Mouse (Mus musculus) heart, embryonic 12.5 days (tissue): ENCODE measurements around the gene Col19a1. TPM values are rescaled to one million over a fixed set of nuclear protein-coding genes. Genes with fewer than 3 reads are reported as not detected.

Source experiments
- ATAC-seq: fragments of 200-750 bp; cut with Nextera tagmentation; 2 replicates; pipeline ENCODE4 v1.8.0; 2017; ENCODE audit warnings: moderate TSS enrichment, moderate library complexity; ENCODE audit not compliant: insufficient number of reproducible peaks, low FRiP score
- H3K27ac ChIP-seq: fragments of 300-500 bp; sonication (generic); 2 replicates; pipeline ENCODE4 v1.5.1; 2016; ENCODE audit warnings: mild to moderate bottlenecking, moderate library complexity; ENCODE audit not compliant: poor library complexity, severe bottlenecking
- H3K27me3 ChIP-seq: fragments of 300-500 bp; sonication (generic); replicated peaks from 2 replicates; pipeline ENCODE4 v1.6.1; 2016; ENCODE audit warnings: mild to moderate bottlenecking, moderate library complexity
- H3K36me3 ChIP-seq: fragments of 300-500 bp; sonication (generic); 2 replicates; pipeline ENCODE4 v1.6.1; 2016; ENCODE audit warnings: mild to moderate bottlenecking, moderate library complexity
- H3K4me1 ChIP-seq: fragments of 300-500 bp; sonication (generic); replicated peaks from 2 replicates; pipeline ENCODE4 v1.6.1; 2016; ENCODE audit warnings: mild to moderate bottlenecking
- H3K4me2 ChIP-seq: fragments of 300-500 bp; sonication (generic); 2 replicates; pipeline ENCODE4 v1.6.1; 2016; ENCODE audit warnings: mild to moderate bottlenecking, moderate library complexity
- H3K4me3 ChIP-seq: fragments of 300-500 bp; sonication (generic); 2 replicates; pipeline ENCODE4 v1.5.1; 2016; ENCODE audit warnings: mild to moderate bottlenecking
- H3K9ac ChIP-seq: fragments of 300-500 bp; sonication (generic); 2 replicates; pipeline ENCODE4 v1.6.1; 2016; ENCODE audit warnings: mild to moderate bottlenecking, moderate library complexity
- H3K9me3 ChIP-seq: fragments of 300-500 bp; sonication (generic); replicated peaks from 2 replicates; pipeline ENCODE4 v1.6.1; 2016; ENCODE audit warnings: mild to moderate bottlenecking, moderate library complexity
- WGBS: fragments of 180-500 bp; shearing (Covaris S2); methylation state at CpG from one replicate; pipeline ENCODE4 v1.1.7; 2016; 5-methylcytosine and 5-hydroxymethylcytosine counted together
- polyA plus RNA-seq: library from polyadenylated mRNA; unstranded; fragments of >200 nt; fragmentation: Nextera tagmentation; extraction: Ambion mirVana; gene quantifications from 2 replicates; pipeline ENCODE4 v1.2.1, GENCODE M21; 2016

The Col19a1 gene
- polyA plus RNA-seq, 1 experiment from 2014 or later, result 0.08 TPM

- Histone ChIP-seq H3K27me3 (no peaks in the 10 kb centered on the region), H3K36me3 (no peaks in the 10 kb centered on the region)
- WGBS, result 85% methylated on average over 10 of the region's 10 CpGs
These were observed 342.3 kb downstream of the Col19a1 start for GRCm38 (mm10) chr1:24244931-24245330.

GRCm38 (mm10) chr1:24240039-24240691, 347.1 kb downstream of the Col19a1 start:
- ATAC-seq, result no peak
- H3K4me2 ChIP-seq, result no peak overlapping the region
- no peaks in the 10 kb centered on the region for H3K27me3 ChIP-seq
- no peak overlapping the region for H3K27ac ChIP-seq
- no peak overlapping the region for H3K4me3 ChIP-seq
- WGBS, result 82% methylated on average over 8 of the region's 8 CpGs
- H3K9ac ChIP-seq, result no peak overlapping the region
- no peaks in the 10 kb centered on the region for H3K36me3 ChIP-seq
- H3K4me1 ChIP-seq, result no peaks in the 10 kb centered on the region
- no peaks in the 10 kb centered on the region for H3K9me3 ChIP-seq

More at GRCm38 (mm10) chr1:24244931-24245330, 342.3 kb downstream of the Col19a1 start:
- no peak for ATAC-seq
- H3K4me1 ChIP-seq, result no peaks in the 10 kb centered on the region
- H3K9me3 ChIP-seq, result no peaks in the 10 kb centered on the region
- H3K4me3 ChIP-seq, result no peak overlapping the region
- H3K9ac ChIP-seq, result no peak overlapping the region
- no peak overlapping the region for H3K27ac ChIP-seq
- H3K4me2 ChIP-seq, result no peak overlapping the region

- H3K9me3 ChIP-seq, result no peaks in the 10 kb centered on the region
- no peak overlapping the region for H3K27ac ChIP-seq
- no peak overlapping the region for H3K4me2 ChIP-seq
- no peaks in the 10 kb centered on the region for H3K36me3 ChIP-seq
- no peaks in the 10 kb centered on the region for H3K4me1 ChIP-seq
- no peak for ATAC-seq
- H3K4me3 ChIP-seq, result no peak overlapping the region
- no peak overlapping the region for H3K9ac ChIP-seq
- 53% methylated on average over 1 of the region's 1 CpGs for WGBS
- no peaks in the 10 kb centered on the region for H3K27me3 ChIP-seq
These were observed 350.9 kb downstream of the Col19a1 start for GRCm38 (mm10) chr1:24236330-24236729.

GRCm38 (mm10) chr1:24231504-24232270, 355.6 kb downstream of the Col19a1 start:
- no peak for ATAC-seq
- no peaks in the 10 kb centered on the region for H3K9me3 ChIP-seq
- no peaks in the 10 kb centered on the region for H3K27me3 ChIP-seq
- no peak overlapping the region for H3K4me2 ChIP-seq
- no peak overlapping the region for H3K27ac ChIP-seq
- peaks cover 6% of the 10 kb centered on the region; the same call in 1 of the 2 replicates for H3K4me1 ChIP-seq
- no peaks in the 10 kb centered on the region for H3K36me3 ChIP-seq
- 77% methylated on average over 3 of the region's 3 CpGs for WGBS
- no peak overlapping the region for H3K9ac ChIP-seq
- no peak overlapping the region for H3K4me3 ChIP-seq

- no peaks in the 10 kb centered on the region for H3K27me3 ChIP-seq
- H3K4me3 ChIP-seq, result no peak overlapping the region
- H3K27ac ChIP-seq, result no peak overlapping the region
- peaks cover 9% of the 10 kb centered on the region; the same call in 1 of the 2 replicates for H3K4me1 ChIP-seq
- no peak overlapping the region for H3K4me2 ChIP-seq
- WGBS, result 45% methylated on average over 8 of the region's 8 CpGs
- ATAC-seq, result no peak
- no peaks in the 10 kb centered on the region for H3K36me3 ChIP-seq
- H3K9ac ChIP-seq, result no peak overlapping the region
- H3K9me3 ChIP-seq, result no peaks in the 10 kb centered on the region
These were observed 356.8 kb downstream of the Col19a1 start for GRCm38 (mm10) chr1:24230428-24230827.

GRCm38 (mm10) chr1:24229552-24229951, 357.7 kb downstream of the Col19a1 start:
- Histone ChIP-seq H3K4me3 (no peak overlapping the region), H3K27ac (no peak overlapping the region), H3K9me3 (no peaks in the 10 kb centered on the region), H3K4me1 (peaks cover 9% of the 10 kb centered on the region; the same call in 1 of the 2 replicates), H3K9ac (no peak overlapping the region), H3K36me3 (no peaks in the 10 kb centered on the region), H3K4me2 (no peak overlapping the region), H3K27me3 (no peaks in the 10 kb centered on the region)
- no peak for ATAC-seq
- WGBS, result 70% methylated on average over 1 of the region's 1 CpGs

GRCm38 (mm10) chr1:24226941-24227711, 360.1 kb downstream of the Col19a1 start:
- H3K36me3 ChIP-seq, result no peaks in the 10 kb centered on the region
- no peak overlapping the region for H3K4me3 ChIP-seq
- no peak overlapping the region for H3K4me2 ChIP-seq
- H3K27me3 ChIP-seq, result no peaks in the 10 kb centered on the region
- H3K9ac ChIP-seq, result no peak overlapping the region
- H3K27ac ChIP-seq, result no peak overlapping the region
- ATAC-seq, result no peak
- peaks cover 9% of the 10 kb centered on the region; the same call in 1 of the 2 replicates for H3K4me1 ChIP-seq
- WGBS, result 71% methylated on average over 6 of the region's 6 CpGs
- H3K9me3 ChIP-seq, result no peaks in the 10 kb centered on the region

GRCm38 (mm10) chr1:24225825-24226526, 361.3 kb downstream of the Col19a1 start:
- no peaks in the 10 kb centered on the region for H3K27me3 ChIP-seq
- H3K9ac ChIP-seq, result no peak overlapping the region
- no peaks in the 10 kb centered on the region for H3K36me3 ChIP-seq
- no peak for ATAC-seq
- peaks cover 9% of the 10 kb centered on the region; the same call in 1 of the 2 replicates for H3K4me1 ChIP-seq
- 67% methylated on average over 4 of the region's 4 CpGs for WGBS
- no peaks in the 10 kb centered on the region for H3K9me3 ChIP-seq
- no peak overlapping the region for H3K27ac ChIP-seq
- H3K4me2 ChIP-seq, result no peak overlapping the region
- H3K4me3 ChIP-seq, result no peak overlapping the region

GRCm38 (mm10) chr1:24222981-24223612, 364.2 kb downstream of the Col19a1 start:
- H3K9me3 ChIP-seq, result no peaks in the 10 kb centered on the region
- ATAC-seq, result no peak
- H3K36me3 ChIP-seq, result no peaks in the 10 kb centered on the region
- H3K27ac ChIP-seq, result no peak overlapping the region
- H3K27me3 ChIP-seq, result no peaks in the 10 kb centered on the region
- no peak overlapping the region for H3K4me3 ChIP-seq
- 82% methylated on average over 8 of the region's 8 CpGs for WGBS
- H3K4me2 ChIP-seq, result no peak overlapping the region
- H3K4me1 ChIP-seq, result 0 out of 2 replicates have a peak, but pooled peaks cover 3% of the 10 kb centered on the region
- no peak overlapping the region for H3K9ac ChIP-seq

- ATAC-seq, result no peak
- H3K4me1 ChIP-seq, result 0 out of 2 replicates have a peak, but pooled peaks cover 3% of the 10 kb centered on the region
- H3K36me3 ChIP-seq, result no peaks in the 10 kb centered on the region
- no peak overlapping the region for H3K9ac ChIP-seq
- H3K27ac ChIP-seq, result no peak overlapping the region
- no peak overlapping the region for H3K4me3 ChIP-seq
- 77% methylated on average over 2 of the region's 2 CpGs for WGBS
- no peaks in the 10 kb centered on the region for H3K27me3 ChIP-seq
- no peak overlapping the region for H3K4me2 ChIP-seq
- no peaks in the 10 kb centered on the region for H3K9me3 ChIP-seq
These were observed 365.0 kb downstream of the Col19a1 start for GRCm38 (mm10) chr1:24222231-24222630.
